Mouse (Mus musculus) lung, embryonic 16.5 days (tissue): ENCODE measurements at regions not wholly inside any gene's neighbourhood (a gene's known extent, or its start where the extent isn't known, plus 50 kb on each side); places are given as distances from the start of the nearest gene placed in this dataset.

Source experiments
- ATAC-seq: fragments of 200-750 bp; cut with Nextera tagmentation; 2 replicates; pipeline ENCODE4 v1.8.0; 2017; ENCODE audit warnings: low read depth, mild to moderate bottlenecking, moderate library complexity
- H3K27ac ChIP-seq: fragments of 300-500 bp; sonication (generic); 2 replicates; pipeline ENCODE4 v1.5.1; 2014; ENCODE audit warnings: mild to moderate bottlenecking, control low read depth, low read length
- H3K27me3 ChIP-seq: fragments of 300-500 bp; sonication (generic); 2 replicates; pipeline ENCODE4 v1.6.1; 2014; ENCODE audit warnings: low read depth, low read length, mixed read lengths; ENCODE audit not compliant: control insufficient read depth, insufficient read depth
- H3K36me3 ChIP-seq: fragments of 300-500 bp; sonication (generic); 2 replicates; pipeline ENCODE4 v1.6.1; 2014; ENCODE audit warnings: low read length; ENCODE audit not compliant: control insufficient read depth, insufficient read depth
- H3K4me1 ChIP-seq: fragments of 300-500 bp; sonication (generic); replicated peaks from 2 replicates; pipeline ENCODE4 v1.6.1; 2014; ENCODE audit warnings: low read length, mixed read lengths; ENCODE audit not compliant: control insufficient read depth, insufficient read depth
- H3K4me2 ChIP-seq: fragments of 300-500 bp; sonication (generic); 2 replicates; pipeline ENCODE4 v1.6.1; 2014; ENCODE audit warnings: low read depth, low read length, control low read depth
- H3K4me3 ChIP-seq: fragments of 300-500 bp; sonication (generic); 2 replicates; pipeline ENCODE4 v1.5.1; 2014; ENCODE audit warnings: mild to moderate bottlenecking, low read length, control low read depth
- H3K9ac ChIP-seq: fragments of 300-500 bp; sonication (generic); 2 replicates; pipeline ENCODE4 v1.6.1; 2014; ENCODE audit warnings: low read length, control low read depth
- H3K9me3 ChIP-seq: fragments of 300-500 bp; sonication (generic); 2 replicates; pipeline ENCODE4 v1.6.1; 2016; ENCODE audit warnings: low read length; ENCODE audit not compliant: control insufficient read depth
- WGBS: fragments of 180-500 bp; shearing (Covaris S2); extraction: QIAGEN DNeasy Blood & Tissue Kit; methylation state at CpG from one replicate; pipeline ENCODE4 v1.1.7; 2014; 5-methylcytosine and 5-hydroxymethylcytosine counted together

GRCm38 (mm10) chr9:68591023-68591422 lies 62.6 kb upstream of the Rora start:
- no peaks in the 10 kb centered on the region for H3K36me3 ChIP-seq
- H3K4me2 ChIP-seq = no peak overlapping the region
- H3K4me3 ChIP-seq = no peak overlapping the region
- H3K9ac ChIP-seq = no peak overlapping the region
- ATAC-seq = no peak
- no peak overlapping the region for H3K27ac ChIP-seq
- 80% methylated on average over 8 of the region's 8 CpGs for WGBS
- no peaks in the 10 kb centered on the region for H3K9me3 ChIP-seq
- no peaks in the 10 kb centered on the region for H3K4me1 ChIP-seq
- no peaks in the 10 kb centered on the region for H3K27me3 ChIP-seq

- WGBS = 73% methylated on average over 3 of the region's 3 CpGs
- H3K27ac ChIP-seq = no peak overlapping the region
Measured at GRCm38 (mm10) chr9:68592976-68593375, 60.6 kb upstream of the Rora start.

GRCm38 (mm10) chr9:68594586-68594985 lies 59.0 kb upstream of the Rora start:
- Histone ChIP-seq H3K4me2 (no peak overlapping the region), H3K4me1 (no peaks in the 10 kb centered on the region), H3K9ac (no peak overlapping the region), H3K27me3 (no peaks in the 10 kb centered on the region), H3K27ac (no peak overlapping the region), H3K9me3 (no peaks in the 10 kb centered on the region), H3K36me3 (no peaks in the 10 kb centered on the region), H3K4me3 (no peak overlapping the region)
- 65% methylated on average over 2 of the region's 2 CpGs for WGBS
- no peak for ATAC-seq

More at GRCm38 (mm10) chr9:68592976-68593375, 60.6 kb upstream of the Rora start:
- no peak overlapping the region for H3K9ac ChIP-seq
- no peaks in the 10 kb centered on the region for H3K27me3 ChIP-seq
- no peak overlapping the region for H3K4me3 ChIP-seq
- H3K4me1 ChIP-seq = no peaks in the 10 kb centered on the region
- no peaks in the 10 kb centered on the region for H3K9me3 ChIP-seq
- H3K36me3 ChIP-seq = no peaks in the 10 kb centered on the region
- no peak overlapping the region for H3K4me2 ChIP-seq
- no peak for ATAC-seq
